Mouse (Mus musculus) gastrocnemius, postnatal 36 days (tissue): Measurements from ENCODE around the gene Vmn1r44. TPM values are rescaled to one million over a fixed set of nuclear protein-coding genes. Genes with fewer than 3 reads are reported as not detected.
"Not testable (repeated sequence)": the region's sequence is repeated elsewhere in the genome, so short reads cannot be mapped to it uniquely, and the experiment has no call there.

Experiments
- DNase-seq, 2 experiments: peaks; one replicate each; pipeline ENCODE4 v3.0.0; 2022
- intact Hi-C: fragments of 180-260 bp; cut with DNase I; formaldehyde crosslinking; loops from one replicate; pipeline ENCODE4 v1.15.1; 2025
- long read RNA-seq, 2 experiments: library from polyadenylated mRNA; stranded (forward); transcript quantifications; one replicate each; pipeline ENCODE4 v2.0.0; 2021
- total RNA-seq, 2 experiments: library from RNA; stranded (reverse); gene quantifications; 2 replicates each; pipeline ENCODE4 v1.2.3; 2021

Vmn1r44 gene
- not detected for total RNA-seq
- long read RNA-seq, experiment 1 = 0 reads
- long read RNA-seq, experiment 2 = 0 reads

- intact Hi-C loops = no loop called here
- DNase-seq = no peak
Observed at GRCm38 (mm10) chr6:89883360-89883759, at the start of gene Vmn1r44. Gene Vmn1r44, plus strand, starts transcription at chr6:89883660.

DNA sequence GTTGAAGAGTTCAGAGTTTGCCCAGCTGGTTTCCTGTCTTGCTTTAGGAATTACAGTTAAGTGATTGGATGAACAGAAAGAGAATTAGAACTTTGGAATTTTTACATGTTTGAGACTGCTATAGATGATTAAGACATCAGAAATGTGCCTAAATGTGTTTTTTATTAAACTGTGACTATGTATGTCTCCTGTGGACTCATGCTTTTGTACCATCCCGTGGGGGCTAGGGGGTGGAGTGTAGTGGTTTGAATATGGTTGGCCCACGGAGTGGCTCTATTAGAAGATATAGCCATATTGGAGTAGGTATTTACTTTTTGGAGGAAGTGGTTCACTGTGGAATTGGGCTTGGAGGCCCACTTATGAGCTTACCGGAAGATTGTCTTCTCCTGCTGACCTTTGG is 25.9 kb upstream of the Vmn1r44 start:
- no peak for DNase-seq
- intact Hi-C loops = no loop called here

DNA sequence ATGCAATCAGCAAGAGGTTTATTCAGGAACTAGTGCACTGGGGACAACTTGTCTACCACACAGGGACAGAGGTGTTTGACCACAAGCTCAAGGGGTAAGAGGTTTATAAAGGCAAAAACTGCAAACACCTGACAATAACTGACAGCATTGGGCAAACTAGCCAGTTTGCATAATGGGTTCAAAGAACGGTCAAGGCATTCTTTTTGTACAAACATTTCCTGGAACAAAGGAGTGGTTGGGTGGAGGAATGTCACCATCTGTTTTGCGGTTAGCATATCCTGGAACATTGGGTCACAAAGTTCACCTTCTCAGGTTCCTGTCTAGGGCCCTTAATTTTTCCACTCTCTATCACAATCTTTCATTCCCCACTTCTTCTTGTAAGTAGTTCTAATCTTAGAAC is 23.6 kb upstream of the Vmn1r44 start:
- intact Hi-C loops = no loop called here
- DNase-seq = no peak

DNA sequence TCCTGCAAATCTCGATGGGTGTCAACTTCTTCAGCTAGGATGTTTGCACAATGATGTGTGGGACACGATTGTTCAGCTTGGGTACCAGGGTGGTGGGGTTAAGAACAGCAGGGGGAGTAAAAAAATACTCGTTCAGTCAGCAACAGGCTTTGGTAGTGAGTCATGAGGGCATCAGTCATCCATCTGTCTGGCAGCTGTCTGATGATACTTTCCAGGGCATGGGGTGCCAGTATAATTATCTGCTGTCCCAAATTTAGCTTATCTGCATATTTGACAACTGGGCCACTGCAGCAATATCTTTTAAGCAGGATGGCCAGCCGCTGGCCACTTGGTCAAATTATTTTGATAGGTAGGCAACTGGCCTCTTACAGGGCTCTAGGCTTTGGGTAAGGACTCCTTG is 19.7 kb upstream of the Vmn1r44 start:
- intact Hi-C loops = no loop called here

DNA sequence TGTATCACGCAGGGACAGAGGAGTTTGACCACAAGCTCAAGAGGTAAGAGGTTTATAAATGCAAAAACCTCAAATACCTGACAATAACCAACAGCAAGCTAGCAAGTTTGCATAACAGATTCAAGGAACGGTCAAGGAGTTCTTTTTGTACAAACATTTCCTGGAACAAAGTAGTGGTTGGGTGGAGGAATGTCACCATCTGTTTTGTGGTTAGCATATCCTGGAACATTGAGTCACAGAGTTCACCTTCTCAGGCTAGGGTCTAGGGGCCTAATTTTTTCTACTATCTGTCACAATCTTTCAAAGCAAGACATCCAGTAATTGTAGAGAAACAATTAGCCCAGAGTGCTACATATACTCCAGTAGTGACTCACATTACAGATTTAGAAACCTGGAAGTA is 16.2 kb upstream of the Vmn1r44 start:
- no peak for DNase-seq
- intact Hi-C loops = no loop called here

More for the DNA sequence above, 19.7 kb upstream of the Vmn1r44 start:
- DNase-seq = no peak

- intact Hi-C loops = no loop called here
Observed at GRCm38 (mm10) chr6:89867976-89868375, 15.5 kb upstream of the Vmn1r44 start.

DNA sequence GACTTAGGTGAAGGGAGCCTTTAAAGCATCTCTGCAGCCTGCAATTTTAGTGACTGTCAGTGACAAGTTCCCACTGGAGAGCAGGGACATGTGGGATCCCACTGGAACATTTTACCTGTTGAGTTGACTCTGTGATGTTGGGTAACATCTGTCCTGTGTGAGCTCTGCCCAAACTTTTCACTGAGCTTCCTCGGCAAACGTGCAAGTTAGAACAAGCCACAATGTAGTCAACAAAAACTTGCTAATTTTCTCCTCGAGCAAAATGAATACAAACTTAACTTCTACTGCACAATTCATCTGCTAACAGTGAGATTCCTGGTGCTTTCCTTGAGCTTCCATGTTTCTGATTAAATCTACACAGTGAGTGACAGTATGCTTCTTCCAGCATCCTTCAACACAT is 7.1 kb upstream of the Vmn1r44 start, which contains the start of the genes Vmn1r42 and Vmn1r43:
Gene Vmn1r42, minus strand, starts transcription at position 101 of the 400 bp plus-strand sequence.
Gene Vmn1r43, minus strand, starts transcription at position 101 of the 400 bp plus-strand sequence.
- intact Hi-C loops, DNase-seq: not testable (repeated sequence)

More at GRCm38 (mm10) chr6:89867976-89868375, 15.5 kb upstream of the Vmn1r44 start:
- DNase-seq = no peak

DNA sequence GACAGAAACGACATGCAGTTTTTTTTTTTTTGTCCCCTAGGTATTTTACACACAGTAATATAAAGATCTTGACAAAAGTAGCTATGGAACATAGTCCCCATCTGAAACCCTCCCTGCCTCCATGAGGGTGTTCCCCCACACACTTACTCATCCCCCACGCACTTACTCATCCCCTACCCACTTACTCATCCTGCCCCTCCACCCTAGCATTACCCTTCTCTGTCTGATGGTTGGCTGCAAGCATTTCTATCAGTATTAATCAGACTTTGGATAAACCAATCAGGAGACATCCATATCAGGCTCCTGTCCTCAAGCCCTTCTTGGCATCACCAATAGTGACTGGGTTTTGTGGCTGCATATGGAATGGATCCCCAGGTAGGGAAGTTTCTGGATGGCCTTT is 6.5 kb upstream of the Vmn1r44 start:
- intact Hi-C loops = no loop called here
- DNase-seq = no peak

- intact Hi-C loops = no loop called here
- no peak for DNase-seq
Observed at GRCm38 (mm10) chr6:89880867-89881266, 2.6 kb upstream of the Vmn1r44 start.

- no peak for DNase-seq
- intact Hi-C loops = no loop called here
Observed at GRCm38 (mm10) chr6:89883812-89884211, 352 bp downstream of the Vmn1r44 start.

GRCm38 (mm10) chr6:89940498-89940897 is 57.0 kb downstream of the Vmn1r44 start, which contains the start of gene Vmn1r45:
Gene Vmn1r45, minus strand, starts transcription at chr6:89940598.
- intact Hi-C loops, DNase-seq: not testable (repeated sequence)

DNA sequence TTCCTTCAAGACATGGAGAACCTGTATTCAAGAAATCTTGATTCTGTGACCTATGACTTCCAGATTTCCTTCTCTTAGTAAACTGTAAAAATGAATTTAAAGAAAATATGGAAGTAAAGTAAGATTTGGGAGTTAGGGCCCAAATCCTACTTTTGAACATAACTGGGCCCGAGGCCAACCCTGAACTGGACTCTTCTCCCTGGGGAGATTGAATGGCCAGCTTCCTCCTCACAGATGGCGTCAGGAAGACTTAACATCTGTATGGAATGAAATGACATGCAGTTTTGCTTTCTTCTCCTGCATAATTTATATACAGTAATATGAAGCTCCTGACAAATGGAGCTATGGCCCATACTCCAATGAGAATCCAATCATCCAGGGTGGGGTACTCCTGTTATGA is 57.5 kb downstream of the Vmn1r44 start:
- intact Hi-C loops = no loop called here
- no peak for DNase-seq

Other genes starting within 250 kb of the Vmn1r44 start
- 1 to 10 TPM; 4.5 to 4.6 TPM for gene Txnrd3, start 239.7 kb upstream of the Vmn1r44 start, total RNA-seq
- not detected for gene Vmn1r40, start 176.1 kb upstream of the Vmn1r44 start, total RNA-seq
- gene Vmn1r41, start 142.9 kb upstream of the Vmn1r44 start, total RNA-seq = not detected
- gene Vmn1r42, start 7.2 kb upstream of the Vmn1r44 start, total RNA-seq = not detected
- gene Vmn1r43, start 7.2 kb upstream of the Vmn1r44 start, total RNA-seq = not detected
- gene Vmn1r45, start 56.9 kb downstream of the Vmn1r44 start, total RNA-seq = not detected
- not detected for gene Vmn1r46, start 85.7 kb downstream of the Vmn1r44 start, total RNA-seq
- gene Vmn1r47, start 132.5 kb downstream of the Vmn1r44 start, total RNA-seq = not detected
- not detected for gene Vmn1r48, start 153.2 kb downstream of the Vmn1r44 start, total RNA-seq
- not detected for gene Vmn1r49, start 194.8 kb downstream of the Vmn1r44 start, total RNA-seq
- not detected for gene Vmn1r50, start 217.8 kb downstream of the Vmn1r44 start, total RNA-seq
- not detected for gene Vmn1r51, start 238.9 kb downstream of the Vmn1r44 start, total RNA-seq